Mouse (Mus musculus) urinary bladder, postnatal 14 days (tissue): ENCODE data around the gene Ihh.

Source experiments
- DNase-seq: peaks from one replicate; pipeline ENCODE4 v3.0.0; 2021; ENCODE audit warnings: low spot score

The Ihh gene

DNA sequence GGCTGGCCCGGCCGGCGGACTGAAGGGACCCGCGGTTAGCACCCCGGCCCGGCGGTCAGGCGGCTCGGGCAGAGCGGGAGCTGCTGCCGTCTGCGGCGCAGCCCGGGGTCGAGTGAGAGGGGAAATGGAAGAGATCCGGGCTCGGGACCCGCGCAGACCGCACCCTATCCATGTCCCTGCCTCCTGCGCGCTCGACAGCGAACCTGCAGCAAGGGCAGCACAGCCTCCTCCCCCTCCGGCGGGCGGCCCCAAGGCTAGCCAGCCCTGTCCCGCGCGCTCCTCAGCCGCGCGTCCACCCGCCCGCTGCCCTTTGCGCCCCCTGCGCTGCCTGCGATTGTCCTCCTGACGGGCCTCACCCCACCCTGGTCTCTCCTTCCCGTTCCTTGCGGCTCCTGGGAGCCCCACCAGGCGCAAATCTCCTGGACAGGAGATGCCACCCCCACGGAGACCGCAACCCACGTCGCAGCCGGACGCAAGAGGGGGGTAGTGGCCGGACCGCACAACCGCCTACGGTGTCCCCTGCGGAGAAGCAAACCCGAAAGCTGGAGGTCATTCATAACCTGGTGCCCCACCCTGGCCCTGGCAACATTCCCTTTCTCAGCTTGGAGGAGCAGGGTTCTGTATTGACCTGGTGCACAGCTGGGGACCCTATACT, at the start of gene Ihh:
TSS of gene Ihh (minus strand) at position 117 of the 655 bp plus-strand sequence.
- no peak for DNase-seq

DNA sequence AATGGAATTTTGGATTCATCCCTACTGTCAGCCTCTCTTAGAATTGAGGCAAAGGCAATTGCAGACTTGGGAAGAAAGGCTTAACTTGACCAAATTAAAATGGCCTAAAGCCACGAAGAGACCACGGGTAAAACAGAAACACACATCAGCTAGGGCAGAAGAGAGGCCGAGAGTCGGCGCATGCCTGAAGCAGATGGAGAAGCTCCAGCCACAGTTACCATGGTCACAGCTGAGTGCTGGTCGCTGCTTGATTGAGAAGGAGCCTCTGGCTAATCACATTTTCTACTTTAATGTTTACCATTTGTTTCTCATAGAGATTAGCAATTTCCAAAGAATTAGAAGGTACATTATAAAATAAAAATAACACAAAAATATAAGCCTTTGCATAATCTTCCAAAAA, 49.7 kb upstream of the Ihh start:
- DNase-seq, result no peak

DNA sequence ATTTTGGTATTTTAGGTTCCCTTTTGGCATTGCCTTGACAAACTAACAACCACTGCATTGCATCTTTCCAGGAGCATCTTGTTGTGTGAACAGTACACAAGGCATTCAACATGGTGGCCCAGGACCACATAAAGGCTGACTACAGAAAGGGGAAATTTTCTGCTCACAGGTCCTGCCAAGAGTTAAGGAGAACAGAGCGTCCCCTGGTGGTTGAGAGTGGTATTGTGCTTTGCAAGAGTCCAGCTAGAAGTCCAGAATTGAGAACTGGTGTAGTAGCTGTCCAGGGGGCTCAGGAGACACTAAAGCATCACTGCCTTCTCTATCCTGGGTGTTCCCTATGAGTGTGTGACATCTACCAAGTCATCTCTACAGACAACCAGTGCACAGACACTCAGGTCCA, 49.0 kb upstream of the Ihh start:
- DNase-seq, result peak; percentile 47

DNA sequence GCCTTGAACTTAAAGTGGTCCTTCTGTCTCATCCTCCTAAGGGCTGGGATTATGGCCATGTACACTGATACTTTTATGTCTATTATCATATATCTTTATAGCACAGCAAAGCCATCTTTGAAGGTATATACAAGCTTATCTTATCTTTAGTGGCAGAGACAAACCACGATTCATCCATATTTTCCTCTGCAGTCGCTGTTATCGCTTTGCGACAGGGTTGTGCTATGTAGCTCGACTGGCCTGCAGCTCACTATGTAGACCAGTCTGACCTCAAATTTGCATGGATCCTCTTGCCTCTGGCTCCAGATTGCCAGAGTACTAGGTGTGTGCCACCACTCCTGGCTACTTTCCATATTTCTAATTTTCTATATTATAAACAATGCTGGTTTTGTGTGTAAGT, 47.7 kb upstream of the Ihh start:
- no peak for DNase-seq

DNA sequence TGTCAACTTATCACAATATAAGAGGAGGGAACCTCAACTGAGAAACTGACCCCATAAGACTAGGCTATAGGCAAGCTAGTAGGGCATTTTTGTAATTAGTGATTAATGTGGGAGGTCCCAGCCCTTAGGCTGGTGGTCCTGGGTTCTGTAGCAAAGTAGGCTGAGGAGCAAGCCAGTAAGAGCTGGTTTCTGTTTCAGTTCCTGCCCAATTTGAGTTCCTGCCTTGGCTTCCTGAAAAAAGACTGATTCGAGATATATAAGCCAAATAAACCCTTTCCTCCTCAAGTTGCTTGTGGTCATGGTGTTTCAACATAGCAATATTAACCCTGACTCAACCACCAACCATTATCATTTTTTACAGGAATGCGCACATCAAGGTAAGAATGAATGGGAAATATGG, 45.8 kb upstream of the Ihh start:
- DNase-seq, result no peak

DNA sequence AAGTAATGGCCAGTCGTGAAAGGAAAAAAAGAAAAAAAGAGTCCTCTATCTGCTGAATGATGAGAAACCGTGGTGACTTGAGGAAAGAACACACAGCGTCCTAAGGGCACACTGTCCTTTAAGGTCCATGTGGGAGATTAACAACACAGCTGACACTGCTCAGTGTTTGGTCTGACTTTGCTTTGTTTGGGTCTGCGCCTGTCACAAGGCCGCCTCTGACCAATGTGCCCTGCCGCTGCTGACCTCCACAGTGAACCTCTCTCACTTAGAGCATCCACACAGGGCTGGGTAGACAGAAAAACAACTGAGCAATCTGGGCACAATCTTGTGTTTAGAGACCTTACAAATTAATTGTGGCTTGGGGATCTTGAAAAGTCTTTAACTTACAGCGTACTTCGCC, 25.5 kb upstream of the Ihh start:
- DNase-seq, result no peak

DNA sequence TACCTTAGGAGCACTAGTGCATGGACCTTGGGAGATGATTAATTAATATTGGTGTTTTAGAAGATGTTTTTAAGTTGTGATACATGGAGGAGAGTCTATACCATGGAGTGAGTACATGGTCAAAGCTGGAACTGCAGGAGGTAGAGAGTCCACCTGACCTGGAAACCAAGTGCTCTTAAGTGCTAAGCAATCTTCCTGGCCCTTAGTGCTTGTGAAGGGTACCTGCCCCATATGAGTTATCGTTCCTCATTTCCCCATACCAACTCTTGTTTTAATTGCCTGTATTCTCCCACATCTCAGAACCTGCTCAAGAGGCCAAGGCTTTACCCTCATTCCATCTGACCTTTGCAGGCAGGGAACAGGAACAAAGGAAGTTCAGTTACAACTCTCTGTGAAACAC, 24.5 kb upstream of the Ihh start:
- DNase-seq, result no peak

DNA sequence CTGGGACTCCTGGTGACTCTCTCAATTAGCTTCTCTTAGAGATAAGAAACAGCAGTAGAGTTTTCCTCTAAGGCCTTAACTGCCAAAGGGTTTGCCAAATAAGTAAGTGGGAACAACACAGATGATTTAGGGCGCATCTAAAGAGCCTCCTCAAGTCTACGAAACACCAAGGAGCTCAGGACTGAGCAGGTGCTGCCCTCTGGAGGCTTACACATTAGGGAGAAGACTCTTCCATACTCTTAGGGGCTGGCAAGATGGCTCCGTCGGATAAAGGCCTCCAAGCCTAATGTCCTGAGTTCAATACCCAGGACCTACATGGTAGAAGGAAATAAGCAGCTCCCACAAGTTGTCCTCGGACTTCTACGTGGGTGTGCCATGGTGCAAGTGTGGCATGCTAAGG, 22.1 kb upstream of the Ihh start:
- no peak for DNase-seq

DNA sequence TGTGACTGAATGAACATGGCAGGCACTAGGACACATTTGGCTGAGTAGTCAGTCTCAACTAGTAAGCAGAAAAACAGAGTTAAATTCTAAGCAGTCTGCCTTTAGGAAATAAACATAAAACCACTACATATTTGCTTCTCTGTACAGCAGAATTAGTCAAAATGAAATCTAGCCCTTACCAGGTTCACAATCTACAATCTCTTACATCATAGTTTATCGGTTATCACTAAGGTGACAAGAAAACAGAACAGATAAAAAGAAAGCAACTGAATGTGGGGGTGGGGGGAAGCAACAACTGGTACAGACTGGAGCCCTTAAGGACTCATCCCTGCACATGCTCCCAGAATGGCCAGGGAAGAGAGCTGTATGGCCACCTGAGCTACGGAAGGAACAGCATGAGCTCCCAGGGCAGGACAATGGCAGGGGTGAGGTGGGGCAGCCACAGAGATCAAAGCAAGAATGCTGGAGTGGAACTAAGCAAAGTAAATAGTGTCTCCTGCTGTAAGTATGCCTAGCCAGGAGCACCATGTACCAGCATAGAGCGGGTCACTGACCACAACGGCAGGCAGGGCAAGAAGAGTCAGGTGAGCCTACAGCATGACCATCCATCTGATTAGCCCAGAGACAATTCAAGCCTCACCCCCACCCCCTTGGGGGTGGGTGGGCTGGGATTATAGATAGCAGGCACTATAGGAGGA, 20.0 kb upstream of the Ihh start:
- no peak for DNase-seq

DNA sequence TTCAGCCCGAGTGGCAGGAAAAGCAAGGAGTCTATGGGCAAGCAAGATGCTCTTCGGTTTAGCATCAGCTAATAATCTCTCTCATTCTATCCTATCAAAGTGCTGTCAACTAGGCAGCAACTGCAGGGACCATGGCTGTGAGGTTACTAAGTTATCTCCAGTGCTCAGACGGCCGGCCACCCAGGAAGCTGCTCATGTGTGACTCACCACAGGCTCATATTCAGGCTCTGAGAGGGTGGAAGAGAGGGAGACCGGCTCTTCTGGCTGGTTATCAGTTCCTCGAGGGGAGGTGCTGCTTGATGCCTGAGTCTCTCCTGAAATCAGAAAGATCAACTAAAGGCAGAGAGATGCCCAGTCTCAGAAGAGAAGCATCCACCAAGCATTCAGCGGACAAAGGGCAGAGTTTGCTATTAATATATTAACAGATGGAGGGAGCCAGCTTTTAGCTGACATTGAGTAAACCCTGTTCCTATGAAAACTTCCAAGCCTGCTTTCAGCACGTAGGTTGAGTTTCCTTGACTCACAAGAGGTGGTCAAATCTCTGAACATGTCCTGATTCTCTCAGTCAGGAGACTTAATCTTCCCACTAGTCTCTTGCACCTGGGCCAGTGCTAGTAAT, 16.6 kb upstream of the Ihh start:
- peak; percentile 59 for DNase-seq

DNA sequence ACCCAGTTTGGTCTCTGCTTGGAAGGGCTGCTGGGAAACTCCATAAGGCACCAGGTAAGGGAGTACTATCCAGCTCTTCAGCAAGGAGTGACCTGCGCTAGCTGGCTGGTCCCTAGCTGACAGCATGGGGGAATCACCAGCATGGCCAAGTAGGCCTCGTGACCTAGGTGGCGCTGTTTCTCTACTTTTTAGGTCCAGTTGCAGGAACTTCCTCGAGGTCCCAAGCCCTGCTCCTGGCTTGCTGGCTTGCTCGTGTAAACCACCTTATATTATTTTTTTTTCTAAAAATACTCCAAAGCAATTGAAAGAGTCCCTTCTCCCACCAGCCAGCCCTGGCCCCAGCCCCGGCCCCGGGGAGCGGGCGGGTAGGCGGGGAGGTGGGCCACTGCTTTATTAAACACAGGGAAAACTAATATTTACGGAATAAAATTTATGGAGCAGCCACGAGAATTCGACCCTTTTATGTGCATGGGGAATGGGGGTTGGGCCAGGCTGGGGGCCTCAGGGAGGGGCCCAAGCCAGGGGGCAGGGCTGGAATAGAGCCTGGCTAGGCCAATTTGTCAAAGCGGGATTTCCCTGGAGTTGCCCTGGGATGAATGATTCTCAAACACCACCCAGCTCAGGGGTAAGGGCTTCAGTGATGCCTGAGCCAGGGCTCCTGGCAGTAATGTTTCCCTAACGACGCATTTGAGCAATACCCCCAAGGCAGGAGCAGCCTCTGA, 13.2 kb upstream of the Ihh start:
- peak; percentile 88 for DNase-seq

DNA sequence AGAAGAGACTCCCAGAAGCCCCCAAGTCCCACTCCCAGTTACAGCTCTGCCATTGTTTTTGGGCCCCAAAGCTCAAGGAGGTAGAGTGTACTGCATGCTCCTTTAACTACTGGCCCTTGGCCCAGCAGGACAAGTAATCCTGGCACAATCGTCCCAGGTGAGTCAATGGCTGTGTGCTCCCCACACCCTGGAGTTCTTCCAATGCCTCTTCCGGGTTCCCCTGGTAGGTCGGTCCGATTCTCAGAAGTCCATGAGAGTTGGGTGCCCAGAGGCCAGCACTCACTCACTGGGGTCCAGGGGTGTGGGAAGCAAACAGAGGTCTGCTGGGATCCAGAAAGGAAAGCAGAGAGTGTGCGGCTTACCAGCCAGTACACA, 11.4 kb upstream of the Ihh start:
- peak; percentile 18 for DNase-seq

DNA sequence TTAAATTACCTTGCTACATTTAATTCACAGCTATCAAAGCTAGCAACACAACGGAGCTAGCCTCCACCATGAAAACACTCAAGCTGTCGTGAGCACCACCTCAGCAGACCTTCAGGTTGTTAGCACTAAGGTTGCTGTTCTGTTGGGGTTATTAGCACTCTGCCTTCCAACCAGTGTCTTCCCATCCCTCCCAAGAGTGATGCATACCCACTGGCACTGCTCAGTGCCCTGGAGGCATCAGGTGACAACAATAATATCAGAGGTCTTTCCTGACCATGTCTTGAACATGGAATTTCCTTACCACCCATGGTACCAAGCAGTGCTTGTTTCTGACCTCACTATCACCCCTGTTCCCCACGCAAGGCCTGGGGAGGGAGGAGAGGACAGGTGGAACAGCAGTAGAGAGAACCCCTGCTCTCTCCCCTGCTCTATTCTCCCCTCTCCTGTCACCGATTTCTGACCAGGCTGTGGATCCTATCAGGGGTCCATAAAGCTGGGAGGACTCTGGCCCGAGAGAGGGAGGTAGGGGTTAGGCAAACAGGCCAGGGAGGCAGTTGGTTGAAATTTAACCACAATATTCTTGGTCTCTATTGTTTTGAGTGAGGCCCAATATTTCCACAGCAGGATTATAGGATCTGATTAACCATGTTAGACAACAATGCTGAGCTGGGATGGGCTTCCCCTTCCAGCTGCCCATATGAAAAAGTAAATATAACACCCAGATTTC, 10.8 kb upstream of the Ihh start:
- no peak for DNase-seq

DNA sequence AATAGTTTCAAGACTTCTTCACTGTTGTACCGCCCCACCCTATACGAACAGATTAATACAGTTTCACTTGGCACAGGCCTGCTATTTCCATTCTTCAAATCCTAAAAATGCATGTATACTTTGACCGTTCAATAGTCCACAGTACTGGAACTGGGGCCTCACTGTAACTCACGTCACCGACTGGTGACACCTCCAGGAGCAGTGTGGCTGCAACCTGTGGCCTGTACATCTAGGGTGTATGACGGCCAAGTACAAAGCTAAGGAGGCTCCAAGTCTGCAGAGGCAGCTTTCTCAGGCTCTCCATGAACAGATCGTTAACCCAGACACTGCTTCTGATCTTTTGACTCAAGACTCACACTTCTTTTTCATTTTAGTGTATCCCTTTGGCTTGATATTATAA, 10.2 kb upstream of the Ihh start:
- DNase-seq, result no peak

DNA sequence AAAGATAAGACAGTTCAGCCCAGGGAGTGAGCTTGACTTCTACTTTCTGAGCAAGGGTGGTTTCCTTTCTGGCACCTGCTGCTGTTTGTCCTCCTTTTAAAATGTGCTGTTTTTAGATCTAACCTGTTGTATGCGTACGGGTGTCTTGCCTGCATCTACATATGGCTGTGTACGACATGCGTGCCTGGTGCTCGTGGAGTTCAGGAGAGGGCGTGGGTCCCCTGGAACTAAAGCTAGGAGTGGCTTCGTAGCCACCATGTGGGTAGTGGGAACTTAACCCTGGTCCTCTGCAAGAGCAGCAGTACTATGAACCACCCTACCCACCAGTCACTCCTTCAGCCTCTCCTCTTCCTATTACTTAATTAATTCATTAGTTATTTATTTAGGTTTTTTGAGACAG, 8.6 kb upstream of the Ihh start:
- no peak for DNase-seq

DNA sequence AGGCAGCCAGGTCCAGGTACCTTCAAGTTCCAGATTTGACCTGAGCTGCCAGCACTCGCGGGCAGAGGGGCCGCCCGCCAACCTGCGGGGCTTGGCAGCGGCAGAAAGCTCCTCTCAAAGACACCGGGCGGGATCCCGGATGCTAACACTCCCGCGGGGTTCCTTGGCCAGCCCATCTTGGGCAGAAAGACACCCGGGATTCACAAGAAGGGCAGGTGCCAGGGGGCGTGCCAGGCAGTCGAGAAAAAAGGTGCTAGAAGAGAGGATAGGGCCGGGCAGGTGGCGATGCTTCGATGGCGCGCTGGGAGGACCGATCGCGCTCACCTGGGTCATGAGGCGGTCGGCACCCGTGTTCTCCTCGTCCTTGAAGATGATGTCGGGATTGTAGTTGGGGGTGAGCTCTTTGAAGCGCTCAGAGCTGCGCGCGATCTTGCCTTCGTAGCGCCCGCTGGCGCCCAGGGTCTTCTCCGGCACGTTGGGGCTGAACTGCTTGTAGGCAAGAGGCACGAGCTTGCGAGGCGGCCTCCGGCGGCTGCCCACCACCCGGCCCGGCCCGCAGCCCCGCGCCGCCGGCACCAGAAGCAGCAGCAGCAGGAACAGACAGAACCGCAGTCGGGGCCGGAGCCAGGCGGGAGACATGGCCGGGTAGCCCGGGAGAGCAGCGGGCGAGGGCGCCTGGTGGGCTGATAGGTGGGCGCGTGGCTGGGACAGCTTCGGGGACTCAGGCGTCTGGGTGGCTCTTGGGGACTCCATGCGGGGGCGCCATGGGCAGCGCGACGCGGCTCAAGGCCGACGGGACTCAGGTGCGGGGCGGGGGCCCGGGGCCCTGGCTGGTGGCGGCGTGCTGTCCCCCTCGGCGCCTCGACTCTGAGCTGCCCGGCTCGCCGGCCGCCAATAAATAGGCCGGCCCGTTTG, 639 bp downstream of the Ihh start:
- DNase-seq, result no peak

DNA sequence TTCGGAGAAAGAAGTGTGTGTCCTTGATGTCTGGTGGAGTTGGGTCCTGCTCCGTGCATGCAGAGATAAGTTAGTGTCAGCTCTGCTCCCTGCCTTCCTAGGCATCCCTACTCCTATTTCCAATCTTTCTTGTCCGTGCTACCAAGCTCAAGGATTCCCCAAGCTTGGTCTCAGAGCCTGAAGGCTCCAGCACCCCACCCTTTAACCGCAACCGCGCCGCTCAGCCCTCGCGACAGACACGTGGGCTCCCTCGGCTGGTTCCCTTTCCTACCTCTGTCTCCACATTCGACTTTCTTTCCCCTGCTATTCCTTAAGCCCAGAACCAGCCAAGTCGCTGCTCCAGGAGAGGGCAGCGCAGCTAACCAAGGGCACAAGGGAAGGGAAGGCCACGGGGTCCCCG, 1.4 kb downstream of the Ihh start:
- no peak for DNase-seq

DNA sequence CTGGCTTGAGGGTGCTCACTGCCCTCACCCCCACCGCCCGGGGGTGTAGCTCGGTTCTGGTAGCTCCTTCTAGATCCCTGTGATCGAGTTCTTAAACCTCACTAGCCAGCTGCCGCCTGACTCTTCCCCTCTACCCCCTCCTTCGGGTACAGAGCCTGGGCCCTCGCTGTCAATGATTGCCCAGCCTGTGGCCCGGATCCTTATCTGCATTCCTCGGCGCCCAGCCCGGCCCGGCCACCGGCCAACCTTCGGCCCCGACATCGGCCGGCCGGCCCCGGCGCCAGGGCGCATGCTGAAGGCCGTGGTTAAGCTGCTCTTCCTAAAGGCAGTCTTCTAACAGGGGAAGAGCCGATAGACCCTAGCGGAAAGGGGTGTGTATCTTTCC, 1.8 kb downstream of the Ihh start:
- peak; percentile 63 for DNase-seq

DNA sequence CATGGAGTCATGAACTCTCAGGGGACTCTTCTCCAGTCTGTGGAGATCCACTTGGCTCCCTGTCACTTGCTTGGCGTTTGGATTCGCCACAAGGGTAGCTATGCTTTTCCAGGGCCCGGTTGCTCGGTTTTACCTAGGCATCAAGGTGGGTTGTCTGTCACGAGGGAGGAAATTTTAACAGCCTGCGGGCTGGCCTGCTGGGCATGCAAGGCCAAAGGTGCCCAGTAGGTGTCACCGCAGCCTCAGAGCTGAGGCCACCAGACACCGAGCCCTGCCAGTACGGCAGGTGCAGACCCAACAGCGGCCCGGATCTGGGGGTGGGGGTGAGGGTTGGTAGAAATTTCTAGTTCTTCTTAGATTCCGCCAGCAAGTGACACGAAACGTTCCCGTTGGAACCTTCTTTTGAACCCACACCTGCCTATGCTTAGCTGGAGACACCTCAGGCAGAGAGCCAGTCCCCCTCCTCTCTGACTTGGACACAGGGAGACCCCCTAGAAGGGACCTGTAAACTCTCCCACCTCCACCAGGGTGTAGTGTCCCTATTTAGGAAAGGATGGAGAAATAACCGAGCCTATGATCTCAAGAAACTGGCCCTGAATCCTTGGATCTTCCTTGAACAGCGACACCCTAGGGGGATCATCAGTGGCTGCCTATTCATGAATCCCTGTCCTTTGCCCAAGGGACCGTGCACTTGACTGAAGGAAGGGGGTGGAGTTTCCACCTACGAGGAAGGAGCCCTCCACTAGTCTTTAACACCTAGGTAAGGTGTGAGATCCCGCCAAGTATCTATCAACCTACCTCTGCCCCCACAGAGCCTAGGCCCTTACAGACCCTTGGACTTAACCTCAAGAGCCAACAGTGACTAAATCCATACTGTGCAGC, 2.4 kb downstream of the Ihh start:
- DNase-seq, result peak; percentile 68

DNA sequence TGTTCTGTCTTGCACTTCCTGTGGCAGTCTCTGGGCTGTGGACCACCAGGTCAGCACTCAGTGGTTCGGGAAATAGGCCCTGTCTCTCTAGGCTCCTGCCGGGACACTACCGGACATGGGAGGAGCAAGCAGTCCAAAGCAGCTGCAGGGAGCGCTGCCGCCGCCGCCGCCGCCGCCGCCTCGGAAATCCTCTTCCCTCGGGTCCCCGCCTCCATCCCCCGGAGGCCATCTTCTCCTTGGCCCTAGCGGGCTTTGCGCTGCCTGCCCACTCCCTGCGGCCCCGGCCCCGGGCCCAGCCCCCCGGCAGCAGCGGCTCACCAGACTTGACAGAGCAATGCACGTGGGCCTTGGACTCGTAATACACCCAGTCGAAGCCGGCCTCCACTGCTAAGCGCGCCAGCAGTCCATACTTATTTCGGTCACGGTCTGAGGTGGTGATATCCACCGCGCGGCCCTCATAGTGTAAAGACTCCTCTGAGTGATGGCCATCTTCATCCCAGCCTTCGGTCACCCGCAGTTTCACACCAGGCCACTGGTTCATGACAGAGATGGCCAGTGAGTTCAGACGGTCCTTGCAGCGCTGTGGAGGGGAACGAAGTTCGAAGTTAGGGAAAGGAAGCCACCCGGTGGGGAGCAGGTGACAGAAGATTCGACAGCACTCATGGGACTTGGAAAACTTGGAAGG, 3.3 kb downstream of the Ihh start:
- DNase-seq, result no peak
